Mouse (Mus musculus): Measurements from ENCODE around the gene Osbp2.

DNA sequence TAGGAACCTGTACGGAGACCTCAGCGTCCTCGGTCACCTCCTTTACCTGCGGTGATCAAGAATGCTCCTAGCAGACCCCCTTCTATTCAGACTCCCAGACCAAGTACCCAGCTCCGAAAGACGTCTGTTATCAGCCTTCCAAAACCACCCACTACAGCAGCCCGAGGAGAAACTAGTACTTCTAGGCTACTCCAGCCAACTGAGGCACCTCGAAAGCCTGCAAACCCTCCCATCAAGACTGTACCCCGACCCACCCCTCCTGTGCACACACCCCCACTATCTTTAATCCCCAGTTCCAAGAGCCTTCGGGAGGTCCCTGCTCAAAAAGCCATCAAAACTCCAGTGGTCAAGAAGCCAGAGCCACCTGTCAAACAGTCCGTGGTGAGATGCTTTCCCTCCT, 180.0 kb downstream of the Osbp2 start:
- TF ChIP-seq MAX (IDR thresholded peaks at IDR 0.05; ENCODE audit: low read depth) = no peak
- no peak for TF ChIP-seq POLR2A (IDR thresholded peaks at IDR 0.05; ENCODE audit: insufficient read length, low read depth)
